Mouse (Mus musculus): ENCODE results near the gene Ankrd11. TPM values are rescaled to one million over a fixed set of nuclear protein-coding genes. Genes with fewer than 3 reads are reported as not detected.
"Not testable (repeated sequence)": the region's sequence is repeated elsewhere in the genome, so short reads cannot be mapped to it uniquely, and the experiment has no call there.

Gene Ankrd11
- polyA plus RNA-seq, 1 experiment, result 79.2 TPM

GRCm38 (mm10) chr8:123031321-123031978 is 10.6 kb downstream of the Ankrd11 start:
- Histone ChIP-seq H3K4me3 (ENCODE audit: insufficient read depth, low read length) (no peak overlapping the region), H3K27ac (ENCODE audit: insufficient read depth, low read depth, low read length) (0 out of 2 replicates have a peak overlapping the region, but pooled peaks have one; percentile 1), H3K4me1 (ENCODE audit: control insufficient read depth, insufficient read depth, low read length) (peaks cover 74% of the 10 kb centered on the region)
- TF ChIP-seq POLR2A (IDR thresholded peaks at IDR 0.05; ENCODE audit: borderline replicate concordance, low read depth, low read length), result no peak
- TF ChIP-seq CTCF (IDR thresholded peaks at IDR 0.05; ENCODE audit: low read depth, low read length), result no peak

- H3K27ac ChIP-seq (ENCODE audit: insufficient read depth, low read depth, low read length); H3K4me3 ChIP-seq (ENCODE audit: insufficient read depth, low read length): not testable (repeated sequence)
- H3K4me1 ChIP-seq (ENCODE audit: control insufficient read depth, insufficient read depth, low read length), result peaks cover 74% of the 10 kb centered on the region
These were observed 12.0 kb downstream of the Ankrd11 start for GRCm38 (mm10) chr8:123030091-123030490.

- TF ChIP-seq POLR2A (IDR thresholded peaks at IDR 0.05; ENCODE audit: borderline replicate concordance, low read depth, low read length) (no peak), CTCF (IDR thresholded peaks at IDR 0.05; ENCODE audit: low read depth, low read length) (no peak)
- Histone ChIP-seq H3K4me1 (ENCODE audit: control insufficient read depth, insufficient read depth, low read length) (peaks cover 70% of the 10 kb centered on the region), H3K4me3 (ENCODE audit: insufficient read depth, low read length) (peak overlapping the region; percentile 29), H3K27ac (ENCODE audit: insufficient read depth, low read depth, low read length) (peak overlapping the region; percentile 78)
These were observed 14.3 kb downstream of the Ankrd11 start for GRCm38 (mm10) chr8:123027786-123028185.

- Histone ChIP-seq H3K4me1 (ENCODE audit: control insufficient read depth, insufficient read depth, low read length) (peaks cover 71% of the 10 kb centered on the region), H3K27ac (ENCODE audit: insufficient read depth, low read depth, low read length) (peak overlapping the region; percentile 3)
- no peak for TF ChIP-seq CTCF (IDR thresholded peaks at IDR 0.05; ENCODE audit: low read depth, low read length)
- no peak for TF ChIP-seq POLR2A (IDR thresholded peaks at IDR 0.05; ENCODE audit: borderline replicate concordance, low read depth, low read length)
These were observed 16.1 kb downstream of the Ankrd11 start for GRCm38 (mm10) chr8:123025951-123026351.

GRCm38 (mm10) chr8:123024226-123024625 is 17.9 kb downstream of the Ankrd11 start:
- Histone ChIP-seq H3K27ac (ENCODE audit: insufficient read depth, low read depth, low read length) (no peak overlapping the region), H3K4me1 (ENCODE audit: control insufficient read depth, insufficient read depth, low read length) (peaks cover 66% of the 10 kb centered on the region), H3K4me3 (ENCODE audit: insufficient read depth, low read length) (no peak overlapping the region)
- TF ChIP-seq POLR2A (IDR thresholded peaks at IDR 0.05; ENCODE audit: borderline replicate concordance, low read depth, low read length), result no peak
- no peak for TF ChIP-seq CTCF (IDR thresholded peaks at IDR 0.05; ENCODE audit: low read depth, low read length)

More at GRCm38 (mm10) chr8:123025951-123026351, 16.1 kb downstream of the Ankrd11 start:
- no peak overlapping the region for H3K4me3 ChIP-seq (ENCODE audit: insufficient read depth, low read length)

- no peak overlapping the region for H3K27ac ChIP-seq (ENCODE audit: insufficient read depth, low read depth, low read length)
- H3K4me1 ChIP-seq (ENCODE audit: control insufficient read depth, insufficient read depth, low read length), result peaks cover 65% of the 10 kb centered on the region
These were observed 19.4 kb downstream of the Ankrd11 start for GRCm38 (mm10) chr8:123022727-123023126.

GRCm38 (mm10) chr8:123021259-123021658 is 20.8 kb downstream of the Ankrd11 start:
- no peak overlapping the region for H3K4me3 ChIP-seq (ENCODE audit: insufficient read depth, low read length)
- peak overlapping the region; percentile 34; the same call in 1 of the 2 replicates for H3K27ac ChIP-seq (ENCODE audit: insufficient read depth, low read depth, low read length)
- TF ChIP-seq POLR2A (IDR thresholded peaks at IDR 0.05; ENCODE audit: borderline replicate concordance, low read depth, low read length), result no peak
- no peak for TF ChIP-seq CTCF (IDR thresholded peaks at IDR 0.05; ENCODE audit: low read depth, low read length)
- peaks cover 64% of the 10 kb centered on the region for H3K4me1 ChIP-seq (ENCODE audit: control insufficient read depth, insufficient read depth, low read length)

More at GRCm38 (mm10) chr8:123022727-123023126, 19.4 kb downstream of the Ankrd11 start:
- H3K4me3 ChIP-seq (ENCODE audit: insufficient read depth, low read length), result no peak overlapping the region
- TF ChIP-seq CTCF (IDR thresholded peaks at IDR 0.05; ENCODE audit: low read depth, low read length) (no peak), POLR2A (IDR thresholded peaks at IDR 0.05; ENCODE audit: borderline replicate concordance, low read depth, low read length) (no peak)

GRCm38 (mm10) chr8:123020859-123021258 is 21.2 kb downstream of the Ankrd11 start:
- Histone ChIP-seq H3K4me1 (ENCODE audit: control insufficient read depth, insufficient read depth, low read length) (peaks cover 64% of the 10 kb centered on the region), H3K27ac (ENCODE audit: insufficient read depth, low read depth, low read length) (no peak overlapping the region), H3K4me3 (ENCODE audit: insufficient read depth, low read length) (no peak overlapping the region)
- TF ChIP-seq POLR2A (IDR thresholded peaks at IDR 0.05; ENCODE audit: borderline replicate concordance, low read depth, low read length), result no peak
- no peak for TF ChIP-seq CTCF (IDR thresholded peaks at IDR 0.05; ENCODE audit: low read depth, low read length)

GRCm38 (mm10) chr8:123020084-123020483 is 22.0 kb downstream of the Ankrd11 start:
- no peak for TF ChIP-seq POLR2A (IDR thresholded peaks at IDR 0.05; ENCODE audit: borderline replicate concordance, low read depth, low read length)
- no peak for TF ChIP-seq CTCF (IDR thresholded peaks at IDR 0.05; ENCODE audit: low read depth, low read length)

GRCm38 (mm10) chr8:123018484-123019164 is 23.5 kb downstream of the Ankrd11 start:
- no peak for TF ChIP-seq CTCF (IDR thresholded peaks at IDR 0.05; ENCODE audit: low read depth, low read length)
- no peak for TF ChIP-seq POLR2A (IDR thresholded peaks at IDR 0.05; ENCODE audit: borderline replicate concordance, low read depth, low read length)
- no peak overlapping the region for H3K4me3 ChIP-seq (ENCODE audit: insufficient read depth, low read length)
- peaks cover 71% of the 10 kb centered on the region for H3K4me1 ChIP-seq (ENCODE audit: control insufficient read depth, insufficient read depth, low read length)
- no peak overlapping the region for H3K27ac ChIP-seq (ENCODE audit: insufficient read depth, low read depth, low read length)

More at GRCm38 (mm10) chr8:123020084-123020483, 22.0 kb downstream of the Ankrd11 start:
- peaks cover 62% of the 10 kb centered on the region for H3K4me1 ChIP-seq (ENCODE audit: control insufficient read depth, insufficient read depth, low read length)
- H3K27ac ChIP-seq (ENCODE audit: insufficient read depth, low read depth, low read length), result no peak overlapping the region
- H3K4me3 ChIP-seq (ENCODE audit: insufficient read depth, low read length), result no peak overlapping the region
